Mouse (Mus musculus) lung, embryonic 14.5 days (tissue): ENCODE data around the gene Myl3. TPM values are rescaled to one million over a fixed set of nuclear protein-coding genes. Genes with fewer than 3 reads are reported as not detected.

Source experiments
- ATAC-seq: fragments of 200-750 bp; cut with Nextera tagmentation; 2 replicates; pipeline ENCODE4 v1.8.0; 2017; ENCODE audit warnings: mild to moderate bottlenecking, moderate TSS enrichment, moderate library complexity; ENCODE audit not compliant: insufficient read depth
- DNase-seq: peaks from one replicate; pipeline ENCODE4 v3.0.0-alpha.2; 2015
- H3K27ac ChIP-seq: fragments of 300-500 bp; sonication (generic); 2 replicates; pipeline ENCODE4 v1.5.1; 2014; ENCODE audit warnings: low read depth, mild to moderate bottlenecking, moderate library complexity
- H3K27me3 ChIP-seq: fragments of 300-500 bp; sonication (generic); 2 replicates; pipeline ENCODE4 v1.6.1; 2014; ENCODE audit warnings: low read length, control low read depth; ENCODE audit not compliant: insufficient read depth
- H3K36me3 ChIP-seq: fragments of 300-500 bp; sonication (generic); 2 replicates; pipeline ENCODE4 v1.6.1; 2014; ENCODE audit warnings: control low read depth; ENCODE audit not compliant: insufficient read depth
- H3K4me1 ChIP-seq: fragments of 300-500 bp; sonication (generic); 2 replicates; pipeline ENCODE4 v1.6.1; 2014; ENCODE audit warnings: antibody characterized with exemption, control low read depth; ENCODE audit not compliant: insufficient read depth
- H3K4me2 ChIP-seq: fragments of 300-500 bp; sonication (generic); 2 replicates; pipeline ENCODE4 v1.6.1; 2014; ENCODE audit warnings: mild to moderate bottlenecking
- H3K4me3 ChIP-seq: fragments of 300-500 bp; sonication (generic); 2 replicates; pipeline ENCODE4 v1.5.1; 2014; ENCODE audit warnings: low read depth, low read length
- H3K9ac ChIP-seq: fragments of 300-500 bp; sonication (generic); 2 replicates; pipeline ENCODE4 v1.6.1; 2014
- H3K9me3 ChIP-seq: fragments of 300-500 bp; sonication (generic); 2 replicates; pipeline ENCODE4 v1.6.1; 2016; ENCODE audit warnings: low read depth, low read length, control low read depth
- CTCF ChIP-seq: IDR thresholded peaks from 2 replicates; pipeline ENCODE4 v1.5.1; 2016; ENCODE audit warnings: antibody characterized with exemption, low read depth
- WGBS: fragments of 180-500 bp; shearing (Covaris S2); extraction: QIAGEN DNeasy Blood & Tissue Kit; methylation state at CpG from one replicate; pipeline ENCODE4 v1.1.7; 2014; 5-methylcytosine and 5-hydroxymethylcytosine counted together
- polyA plus RNA-seq: library from polyadenylated mRNA; unstranded; fragments of >200 nt; fragmentation: Nextera tagmentation; extraction: Ambion mirVana; gene quantifications from 2 replicates; pipeline ENCODE4 v1.2.1, GENCODE M21; 2014

Gene Myl3
- polyA plus RNA-seq, 1 experiment from 2014 or later, result 1.9 TPM

DNA sequence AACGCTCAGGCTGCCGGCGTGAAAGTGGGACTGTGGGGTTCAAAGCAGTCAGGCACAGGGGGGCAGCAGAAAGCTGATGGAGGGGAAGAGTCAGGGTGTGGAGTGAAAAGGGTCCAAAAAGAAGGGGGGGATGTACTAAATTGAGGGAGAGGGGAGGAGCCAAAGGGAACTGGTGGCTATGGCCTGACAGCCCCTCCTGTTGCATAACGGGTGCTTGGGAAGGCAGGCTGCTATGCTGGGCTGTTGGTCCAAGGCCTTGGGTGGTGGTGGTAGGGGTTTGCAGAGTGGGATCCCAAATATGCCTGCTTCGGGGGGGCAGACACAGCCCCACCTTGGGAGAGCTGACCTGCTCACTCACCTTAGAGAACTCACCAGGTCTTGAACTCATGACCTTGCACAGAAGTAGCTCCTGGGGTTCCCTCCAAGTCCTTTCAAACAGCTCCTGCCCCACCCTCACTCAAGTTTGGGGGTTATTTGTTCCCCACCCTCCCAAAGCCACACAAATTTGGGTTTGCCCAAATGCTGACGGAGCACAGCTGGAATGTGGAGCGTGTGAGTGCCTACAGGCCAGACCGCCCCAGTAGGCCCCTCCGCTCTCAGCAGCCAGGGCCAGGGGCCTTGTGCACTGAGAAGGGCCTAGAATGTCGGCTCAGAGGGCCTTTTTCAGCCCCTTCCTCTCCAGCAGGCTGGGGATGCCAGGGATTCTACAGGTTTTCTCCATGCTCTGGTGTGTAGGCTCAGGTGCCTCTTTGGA, 33.8 kb downstream of the Myl3 start:
- H3K4me2 ChIP-seq, result peak overlapping the region; percentile 49
- no peaks in the 10 kb centered on the region for H3K36me3 ChIP-seq
- H3K27me3 ChIP-seq, result no peaks in the 10 kb centered on the region
- peak overlapping the region; percentile 35 for H3K9ac ChIP-seq
- no peak overlapping the region for H3K4me3 ChIP-seq
- TF ChIP-seq CTCF, result 0 out of 2 replicates have a peak, but pooled peaks have one; percentile 6
- WGBS, result 42% methylated on average over 10 of the region's 10 CpGs
- no peaks in the 10 kb centered on the region for H3K9me3 ChIP-seq
- H3K4me1 ChIP-seq, result peaks cover 8% of the 10 kb centered on the region; the same call in 1 of the 2 replicates
- peak; percentile 72 for ATAC-seq
- peak; percentile 79 for DNase-seq
- H3K27ac ChIP-seq, result peak overlapping the region; percentile 83

DNA sequence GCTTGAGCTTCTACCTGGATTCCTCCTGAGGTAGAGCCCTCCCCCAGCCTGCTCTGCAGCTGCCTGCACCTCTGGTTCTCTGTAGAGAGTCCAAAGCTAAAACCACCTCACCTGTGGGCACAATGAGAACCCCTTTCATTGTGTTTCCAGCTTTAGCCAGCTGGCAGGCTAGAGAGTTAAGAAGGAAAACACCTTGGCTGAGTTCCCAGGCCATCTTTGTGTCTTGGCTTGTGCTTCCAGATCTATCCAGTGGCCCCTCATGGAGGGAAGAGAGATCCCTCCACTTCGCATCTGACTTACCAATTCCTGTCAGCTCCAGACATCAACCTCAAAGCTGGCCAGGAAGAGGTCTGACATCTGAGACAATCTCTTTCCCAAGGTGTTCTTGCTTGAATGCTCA, 36.4 kb downstream of the Myl3 start:
- no peaks in the 10 kb centered on the region for H3K36me3 ChIP-seq
- H3K4me2 ChIP-seq, result no peak overlapping the region
- no peaks in the 10 kb centered on the region for H3K27me3 ChIP-seq
- no peak overlapping the region for H3K27ac ChIP-seq
- H3K4me1 ChIP-seq, result peaks cover 10% of the 10 kb centered on the region; the same call in 1 of the 2 replicates
- H3K9me3 ChIP-seq, result no peaks in the 10 kb centered on the region
- no peak for ATAC-seq
- no peak overlapping the region for H3K4me3 ChIP-seq
- H3K9ac ChIP-seq, result no peak overlapping the region
- peak; percentile 76 for DNase-seq
- 55% methylated on average over 1 of the region's 1 CpGs for WGBS
- no peak for TF ChIP-seq CTCF

DNA sequence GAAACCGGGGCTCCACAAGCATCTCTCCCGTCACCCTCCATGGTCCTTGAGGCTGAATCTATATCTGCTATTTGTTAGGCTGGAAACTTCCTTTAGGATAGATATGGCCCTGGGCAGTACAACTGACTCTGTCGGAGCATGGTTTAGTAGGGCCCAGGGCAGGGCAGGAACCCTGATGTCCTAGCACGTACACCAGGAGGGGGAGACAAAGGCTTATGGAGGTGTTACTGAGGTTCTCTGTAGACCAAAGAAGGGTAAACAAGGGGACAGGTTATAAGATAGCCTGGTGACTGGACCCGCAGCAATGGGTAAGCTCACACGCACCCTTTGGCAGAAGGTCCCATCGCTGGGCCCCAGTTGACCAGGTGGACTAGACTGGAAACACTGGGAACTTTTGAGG, 36.9 kb downstream of the Myl3 start:
- H3K4me3 ChIP-seq, result no peak overlapping the region
- ATAC-seq, result no peak
- H3K9me3 ChIP-seq, result no peaks in the 10 kb centered on the region
- H3K27ac ChIP-seq, result no peak overlapping the region
- no peaks in the 10 kb centered on the region for H3K36me3 ChIP-seq
- H3K9ac ChIP-seq, result no peak overlapping the region
- 0 out of 2 replicates have a peak, but pooled peaks have one; percentile 6 for TF ChIP-seq CTCF
- H3K4me2 ChIP-seq, result no peak overlapping the region
- 72% methylated on average over 7 of the region's 7 CpGs for WGBS
- DNase-seq, result no peak
- peaks cover 10% of the 10 kb centered on the region; the same call in 1 of the 2 replicates for H3K4me1 ChIP-seq
- H3K27me3 ChIP-seq, result no peaks in the 10 kb centered on the region

DNA sequence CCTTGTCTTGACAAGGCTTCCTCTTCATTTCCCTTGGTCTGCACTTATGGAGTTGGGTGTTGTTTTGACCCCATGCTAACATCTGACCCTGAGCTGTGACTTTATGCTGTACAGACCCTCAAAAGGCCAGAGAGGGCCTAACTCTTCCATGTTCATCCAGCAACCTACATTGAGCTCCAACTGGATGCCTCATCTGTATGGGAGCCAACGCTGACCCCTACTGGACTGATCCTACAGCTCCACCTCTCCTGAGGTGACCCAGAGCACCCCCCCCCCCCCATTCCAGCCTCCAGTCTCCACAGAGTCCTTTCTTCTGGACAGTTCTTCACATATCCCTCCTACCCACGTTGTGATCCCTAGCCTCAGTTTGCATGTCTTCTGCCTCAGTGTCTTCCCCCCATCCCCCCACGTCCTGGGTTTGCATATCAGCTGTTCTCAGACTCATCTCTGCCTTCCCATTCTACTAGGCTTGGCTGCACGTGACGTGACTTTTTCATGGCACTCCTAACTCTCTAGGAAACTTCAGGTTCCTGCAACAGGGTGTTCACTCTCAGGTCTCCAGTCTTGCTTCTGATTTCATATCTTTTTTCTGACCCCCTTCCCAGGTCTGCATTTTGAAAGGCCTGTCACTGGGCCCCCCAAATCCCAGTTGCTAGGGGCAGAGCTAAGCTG, 37.7 kb downstream of the Myl3 start:
- DNase-seq (peak; percentile 71), ATAC-seq (no peak)
- H3K27me3 ChIP-seq, result no peaks in the 10 kb centered on the region
- no peaks in the 10 kb centered on the region for H3K9me3 ChIP-seq
- peak; percentile 61 for TF ChIP-seq CTCF
- WGBS, result 50% methylated on average over 5 of the region's 5 CpGs
- H3K4me2 ChIP-seq, result no peak overlapping the region
- no peak overlapping the region for H3K4me3 ChIP-seq
- H3K36me3 ChIP-seq, result no peaks in the 10 kb centered on the region
- peaks cover 10% of the 10 kb centered on the region; the same call in 1 of the 2 replicates for H3K4me1 ChIP-seq
- no peak overlapping the region for H3K27ac ChIP-seq
- H3K9ac ChIP-seq, result no peak overlapping the region

- under 1% methylated on average over 42 of the region's 43 CpGs for WGBS
Observed at GRCm38 (mm10) chr9:110781256-110781721, 39.6 kb downstream of the Myl3 start.

DNA sequence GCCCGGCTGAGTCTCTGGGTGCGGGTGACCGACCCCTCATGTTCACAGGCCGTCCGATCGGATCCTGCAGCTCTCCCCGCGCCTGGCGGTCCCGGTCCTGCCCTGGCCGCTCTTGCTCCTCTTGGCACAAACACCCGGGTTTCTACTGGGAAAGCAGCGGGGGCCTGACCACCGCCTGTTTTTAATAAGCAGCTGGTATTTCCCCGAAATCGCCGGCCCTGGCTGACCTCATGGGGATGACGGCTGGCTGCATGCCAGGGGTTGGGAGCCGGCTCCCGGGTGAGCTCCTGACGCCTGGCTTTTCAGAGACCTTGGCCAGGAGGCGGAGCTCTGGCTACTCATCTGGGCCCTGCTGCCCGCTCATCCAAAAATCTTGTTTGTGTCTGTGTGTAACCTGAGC, 40.1 kb downstream of the Myl3 start:
- H3K4me1 ChIP-seq, result 0 out of 2 replicates have a peak, but pooled peaks cover 3% of the 10 kb centered on the region
- peak overlapping the region; percentile 54 for H3K9ac ChIP-seq
- WGBS, result 0% methylated on average over 23 of the region's 23 CpGs
- peak; percentile 95 for DNase-seq
- H3K9me3 ChIP-seq, result no peaks in the 10 kb centered on the region
- peak overlapping the region; percentile 77 for H3K4me2 ChIP-seq
- TF ChIP-seq CTCF, result no peak
- peak overlapping the region; percentile 63; the same call in 1 of the 2 replicates for H3K27ac ChIP-seq
- H3K36me3 ChIP-seq, result no peaks in the 10 kb centered on the region
- no peaks in the 10 kb centered on the region for H3K27me3 ChIP-seq
- peak overlapping the region; percentile 41 for H3K4me3 ChIP-seq
- ATAC-seq, result peak; percentile 80

More at GRCm38 (mm10) chr9:110781256-110781721, 39.6 kb downstream of the Myl3 start:
- Histone ChIP-seq H3K27ac (peak overlapping the region; percentile 63; the same call in 1 of the 2 replicates), H3K4me1 (0 out of 2 replicates have a peak, but pooled peaks cover 3% of the 10 kb centered on the region), H3K9me3 (no peaks in the 10 kb centered on the region), H3K36me3 (no peaks in the 10 kb centered on the region), H3K4me3 (peak overlapping the region; percentile 41), H3K9ac (peak overlapping the region; percentile 54), H3K4me2 (peak overlapping the region; percentile 77), H3K27me3 (no peaks in the 10 kb centered on the region)
- DNase-seq, result peak; percentile 97
- peak; percentile 82 for TF ChIP-seq CTCF
- ATAC-seq, result peak; percentile 94

GRCm38 (mm10) chr9:110783611-110784010, 42.0 kb downstream of the Myl3 start:
- 33% methylated on average over 1 of the region's 1 CpGs for WGBS
- ATAC-seq (no peak), DNase-seq (peak; percentile 35)
- Histone ChIP-seq H3K4me3 (no peak overlapping the region), H3K27ac (no peak overlapping the region), H3K9me3 (no peaks in the 10 kb centered on the region), H3K27me3 (no peaks in the 10 kb centered on the region), H3K9ac (no peak overlapping the region), H3K36me3 (no peaks in the 10 kb centered on the region), H3K4me2 (no peak overlapping the region), H3K4me1 (0 out of 2 replicates have a peak, but pooled peaks cover 3% of the 10 kb centered on the region)
- TF ChIP-seq CTCF, result no peak
